8 mouse cellular contexts compared by ENCODE assay signal in genomic region chr1:80830196-80830794, GRCm38 (mm10).
DNase-seq lines count a peak whose midpoint lies in the region; ATAC-seq and TF ChIP-seq lines count a peak whose summit lies in the region.

No protein-coding gene starts in this region.

- H3K9ac ChIP-seq in lung, embryonic 14.5 days = no peak overlapping the region
- H3K9ac ChIP-seq in midbrain, embryonic 14.5 days (replicated peaks; ENCODE audit: low read length) = no peak overlapping the region

- H3K36me3 ChIP-seq in lung, embryonic 14.5 days (ENCODE audit: insufficient read depth) = no peaks in the 10 kb centered on the region
- no peaks in the 10 kb centered on the region for H3K36me3 ChIP-seq in midbrain, embryonic 14.5 days (ENCODE audit: control insufficient read depth, insufficient read depth, low read length)

- H3K27ac ChIP-seq in lung, embryonic 14.5 days (ENCODE audit: low read depth) = no peak overlapping the region
- H3K27ac ChIP-seq in midbrain, embryonic 14.5 days (replicated peaks; ENCODE audit: low read depth, low read length) = no peak overlapping the region

- H3K4me1 ChIP-seq in lung, embryonic 14.5 days (ENCODE audit: insufficient read depth) = no peaks in the 10 kb centered on the region
- H3K4me1 ChIP-seq in midbrain, embryonic 14.5 days (ENCODE audit: control insufficient read depth, insufficient read depth, low read length) = no peaks in the 10 kb centered on the region

- DNase-seq in frontal cortex, postnatal 10 days (ENCODE audit: low spot score in 2 of 2) = no peak
- DNase-seq in lung, embryonic 14.5 days = peak; percentile 78
- DNase-seq in lung, postnatal 4 days = no peak
- peak; percentile 7 for DNase-seq in c-Kit-positive CD71-negative TER-119-negative erythroid progenitor cells, embryonic 14.5 days (ENCODE audit: low read depth)
- DNase-seq in midbrain, embryonic 14.5 days = peak; percentile 85
- DNase-seq in frontal cortex, postnatal 14 days (ENCODE audit: low spot score in 2 of 2) = no peak
- no peak for DNase-seq in urinary bladder, adult 2 months (ENCODE audit: low spot score)

- peak; percentile 58; the same call in 1 of the 2 replicates for TF ChIP-seq CTCF in lung, embryonic 14.5 days (IDR thresholded peaks at IDR 0.05; ENCODE audit: low read depth)

- H3K9me3 ChIP-seq in lung, embryonic 14.5 days (ENCODE audit: low read depth, low read length) = no peaks in the 10 kb centered on the region
- no peaks in the 10 kb centered on the region for H3K9me3 ChIP-seq in midbrain, embryonic 14.5 days (ENCODE audit: control insufficient read depth, low read length)

- no peak overlapping the region for H3K4me3 ChIP-seq in lung, embryonic 14.5 days (ENCODE audit: low read depth, low read length)
- no peak overlapping the region for H3K4me3 ChIP-seq in midbrain, embryonic 14.5 days (replicated peaks; ENCODE audit: low read depth, low read length)

- peak; percentile 77 for ATAC-seq in frontal cortex, adult (ENCODE audit: low TSS enrichment)
- ATAC-seq in lung, embryonic 14.5 days (ENCODE audit: insufficient read depth) = no peak
- peak; percentile 11; the same call in 1 of the 2 replicates for ATAC-seq in midbrain, embryonic 14.5 days (ENCODE audit: low FRiP score, low TSS enrichment)

- H3K4me2 ChIP-seq in lung, embryonic 14.5 days = no peak overlapping the region
- no peak overlapping the region for H3K4me2 ChIP-seq in midbrain, embryonic 14.5 days (ENCODE audit: low read length)

- no peaks in the 10 kb centered on the region for H3K27me3 ChIP-seq in lung, embryonic 14.5 days (ENCODE audit: insufficient read depth, low read length)
- H3K27me3 ChIP-seq in midbrain, embryonic 14.5 days (ENCODE audit: control insufficient read depth, insufficient read depth, low read length) = no peaks in the 10 kb centered on the region

Comparison
In these comparisons a context has a peak if more than half of its experiments do, and no peak if none do; other contexts are left out.
1. DNase-seq: peak in lung, embryonic 14.5 days (single experiment), c-Kit-positive CD71-negative TER-119-negative erythroid progenitor cells, embryonic 14.5 days (single experiment) and midbrain, embryonic 14.5 days (single experiment); none in frontal cortex, postnatal 10 days (0 of 2), lung, postnatal 4 days (0 of 2), frontal cortex, postnatal 14 days (0 of 2) and urinary bladder, adult 2 months (single experiment).